Mouse (Mus musculus) ZHBTc4 (cell line): ENCODE data around the gene Fndc1.

Experiments used
- DNase-seq: peaks from one replicate; pipeline ENCODE4 v3.0.0-alpha.2; 2011; ENCODE audit warnings: low read depth, low spot score

The Fndc1 gene

GRCm38 (mm10) chr17:7826819-7827515 is at the start of gene Fndc1:
TSS of gene Fndc1 (minus strand) at chr17:7827302.
- DNase-seq = peak; percentile 37

DNA sequence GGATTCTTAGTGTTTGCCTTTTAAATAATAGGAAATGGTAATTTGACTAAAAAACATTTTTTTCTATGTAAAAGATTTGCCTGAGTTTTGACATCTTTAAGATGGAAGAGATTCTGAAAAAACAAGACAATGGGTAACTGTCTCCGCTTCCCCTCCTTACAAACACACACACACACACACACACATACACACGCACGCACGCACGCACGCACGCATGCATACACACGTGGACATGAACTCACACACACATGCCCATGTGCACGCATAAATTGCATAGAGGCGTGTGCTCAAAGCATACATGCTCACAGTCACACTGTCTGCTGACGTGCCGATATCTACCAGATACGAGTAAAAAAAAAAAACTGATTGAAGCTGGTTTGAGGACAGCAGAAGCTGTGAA is 49.4 kb upstream of the Fndc1 start:
- DNase-seq = no peak

- peak; percentile 55 for DNase-seq
Measured at GRCm38 (mm10) chr17:7875941-7876461, 48.9 kb upstream of the Fndc1 start.

DNA sequence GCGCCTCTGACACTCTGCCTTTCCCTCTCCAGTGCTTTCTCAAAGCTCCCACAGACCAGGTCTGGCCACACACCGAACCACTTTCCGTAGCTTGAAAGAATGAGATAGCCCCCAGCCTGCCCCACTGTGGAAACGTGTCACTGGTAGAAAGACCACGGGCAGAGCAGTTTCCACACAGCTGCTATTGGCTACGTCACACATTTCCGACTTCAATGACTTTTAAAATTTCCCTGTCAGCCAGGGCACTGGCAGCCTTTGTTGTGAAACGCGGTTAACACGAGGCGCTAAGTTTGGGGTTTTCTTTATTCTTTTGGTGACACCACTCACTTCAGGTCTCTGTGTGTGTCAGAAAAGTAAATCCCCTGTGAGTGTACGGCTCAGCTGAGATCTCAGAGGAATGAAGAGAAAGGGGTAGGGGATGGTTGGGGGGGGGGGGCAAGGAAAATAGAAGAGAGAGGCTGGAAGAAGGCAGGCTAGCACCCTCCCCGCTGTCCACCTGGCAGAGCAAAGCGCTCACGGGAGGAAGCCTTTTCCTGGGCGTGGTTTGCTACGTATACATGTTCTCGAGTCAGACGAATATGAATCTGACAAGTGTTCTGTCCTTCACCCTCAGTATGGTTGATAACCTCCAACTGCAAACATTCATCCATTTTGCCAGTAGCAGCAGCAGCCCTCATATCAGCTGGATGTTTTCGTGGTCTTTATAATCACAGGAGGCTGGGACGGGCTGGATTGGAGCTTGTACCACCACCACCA is 47.9 kb upstream of the Fndc1 start:
- no peak for DNase-seq

DNA sequence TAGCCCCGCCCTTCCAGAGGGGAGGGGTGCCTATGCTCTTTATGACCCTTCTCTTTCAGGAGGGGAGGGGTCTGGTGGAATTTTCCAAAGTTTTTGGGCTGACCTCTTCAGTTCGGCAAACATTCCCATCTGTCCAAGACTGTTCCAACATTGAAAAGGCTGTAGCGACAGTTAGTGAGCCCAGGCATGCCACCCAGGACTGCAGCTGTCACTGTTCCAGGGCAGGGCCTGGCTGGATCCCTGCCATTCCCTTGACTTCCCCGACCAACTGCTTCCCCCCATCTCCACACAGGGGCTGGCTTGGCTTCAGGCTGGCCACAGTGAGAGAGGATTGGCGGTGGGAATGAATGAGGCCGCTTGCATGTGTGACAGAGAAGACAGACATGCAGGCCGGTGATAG is 46.3 kb upstream of the Fndc1 start:
- DNase-seq = peak; percentile 40

DNA sequence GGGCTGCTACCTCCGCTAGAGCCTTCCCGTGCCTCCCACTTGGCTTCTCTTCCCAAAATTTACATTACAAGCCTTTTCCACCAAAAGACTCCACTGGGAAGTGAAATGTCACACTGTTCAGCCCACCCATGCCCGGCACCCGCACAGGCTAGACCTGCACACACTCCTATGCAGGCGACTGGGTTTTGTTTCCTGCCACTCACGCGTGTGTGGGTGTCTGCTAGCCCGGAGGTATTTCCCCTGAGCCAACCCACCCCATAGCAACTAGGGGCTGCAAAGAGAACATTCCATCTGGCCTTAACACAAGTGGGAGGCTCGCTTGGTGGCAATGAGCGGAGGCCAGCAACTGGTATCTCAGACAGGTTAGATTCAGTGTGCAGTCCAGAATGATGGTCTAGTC is 44.7 kb upstream of the Fndc1 start:
- DNase-seq = no peak

DNA sequence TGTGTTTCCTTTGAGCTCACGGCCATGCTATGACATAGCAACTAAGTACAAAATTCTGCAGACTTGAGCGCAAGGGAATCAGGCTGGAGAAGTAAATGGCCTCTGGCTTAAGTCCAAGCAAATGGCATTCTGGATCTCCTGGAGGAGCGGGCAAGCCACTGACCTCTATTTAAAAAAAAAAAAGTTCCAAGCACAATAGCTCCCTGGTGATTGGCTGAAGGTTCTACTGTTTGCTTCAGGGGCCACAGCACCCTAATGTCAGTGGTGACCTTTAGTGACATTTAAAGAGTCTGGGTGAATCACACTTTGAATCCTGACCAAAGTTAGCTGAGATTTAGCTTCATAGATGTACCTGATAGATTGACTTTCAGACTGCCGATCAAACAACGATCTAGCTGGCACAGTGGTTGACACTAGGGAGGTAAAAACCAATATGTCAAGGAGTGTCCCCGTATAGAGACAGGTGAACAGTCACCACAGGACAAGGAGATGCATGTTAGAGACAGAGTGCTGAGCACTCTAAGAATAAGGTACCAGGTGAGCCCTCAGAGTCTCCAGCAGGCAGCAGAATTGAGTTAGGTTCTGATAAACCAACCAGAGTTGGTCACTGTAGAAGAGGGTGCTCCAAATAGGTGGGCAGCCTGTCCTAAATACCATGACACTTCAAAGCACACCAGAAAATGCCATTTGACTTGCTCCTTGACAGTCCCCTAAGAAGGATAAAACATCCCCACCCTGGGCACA is 43.9 kb upstream of the Fndc1 start:
- no peak for DNase-seq

DNA sequence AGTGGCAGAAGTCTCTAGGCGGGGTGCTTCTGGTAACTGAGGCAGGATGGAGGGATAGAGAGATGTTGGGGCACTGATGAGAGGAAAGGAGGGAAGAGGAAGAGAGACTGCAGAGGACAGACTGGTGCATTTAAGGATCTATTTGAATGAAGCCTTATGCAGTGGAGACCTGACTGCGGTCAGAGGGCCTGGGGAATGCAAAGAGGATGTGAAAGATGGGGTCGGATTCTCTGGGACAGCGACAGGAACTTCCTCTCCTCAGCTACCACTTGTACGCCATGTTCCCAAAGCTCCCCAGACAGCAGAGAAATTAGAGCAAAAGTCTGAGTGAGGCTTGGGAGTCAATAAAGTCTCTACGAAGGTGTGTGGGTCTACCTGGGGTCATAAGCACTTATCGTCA is 42.0 kb upstream of the Fndc1 start:
- no peak for DNase-seq

DNA sequence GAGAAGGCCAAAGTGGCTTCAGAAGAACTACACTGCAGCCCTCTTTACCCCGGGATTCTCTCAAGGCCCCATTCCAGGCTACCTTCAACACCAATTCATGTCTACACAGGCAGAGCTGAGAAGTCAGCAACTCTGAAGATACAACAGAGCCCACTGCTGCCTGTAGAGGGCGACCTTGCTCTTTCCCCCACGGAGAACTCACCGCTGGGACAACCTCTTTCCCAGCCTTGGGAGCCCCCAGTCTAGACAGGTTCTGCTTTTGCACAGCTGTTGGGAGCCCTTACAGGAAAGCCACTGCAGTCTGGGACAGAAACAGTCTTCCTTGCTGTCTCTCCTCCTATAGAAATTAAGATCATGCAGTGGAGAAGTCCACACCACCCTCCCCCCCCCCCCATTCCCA is 41.5 kb upstream of the Fndc1 start:
- peak; percentile 84 for DNase-seq

DNA sequence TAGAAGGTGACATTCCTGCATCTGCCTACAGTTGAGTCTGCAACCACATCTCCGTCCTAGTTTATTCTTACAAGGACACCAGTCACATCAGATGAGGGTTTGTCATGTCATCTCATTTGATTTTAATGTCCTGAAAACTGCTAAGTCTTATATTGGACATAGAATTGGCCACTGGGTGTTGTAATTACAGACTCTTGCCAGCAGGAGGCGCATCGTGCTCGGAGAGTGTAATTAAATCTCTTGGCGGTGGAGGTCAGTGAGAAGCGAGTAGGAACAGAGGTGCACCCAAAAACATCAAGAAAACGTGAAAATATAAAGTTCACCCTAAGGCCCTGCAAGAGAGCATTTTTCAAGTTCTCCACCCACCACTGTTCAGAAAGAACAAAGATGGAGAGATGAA is 37.6 kb upstream of the Fndc1 start:
- DNase-seq = peak; percentile 77

DNA sequence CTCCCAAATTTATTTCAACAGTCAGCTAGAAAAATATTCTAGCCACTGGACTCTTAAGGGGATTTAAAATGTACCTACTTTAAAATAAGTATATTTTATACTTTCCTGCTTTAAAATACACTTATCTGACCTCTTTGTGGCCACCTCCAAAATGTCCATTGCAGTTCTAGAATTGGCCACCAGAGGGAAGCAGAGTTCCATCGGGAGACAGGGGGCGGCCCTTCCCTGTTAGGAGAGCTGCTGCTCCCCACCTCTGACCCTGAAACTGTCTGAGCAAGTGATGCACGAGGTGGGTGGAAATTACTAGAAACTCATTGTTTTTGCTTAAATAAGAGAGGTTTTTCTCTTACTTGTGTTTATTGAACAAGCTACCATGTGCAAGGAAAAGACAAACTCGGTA is 36.6 kb upstream of the Fndc1 start:
- peak; percentile 65 for DNase-seq

DNA sequence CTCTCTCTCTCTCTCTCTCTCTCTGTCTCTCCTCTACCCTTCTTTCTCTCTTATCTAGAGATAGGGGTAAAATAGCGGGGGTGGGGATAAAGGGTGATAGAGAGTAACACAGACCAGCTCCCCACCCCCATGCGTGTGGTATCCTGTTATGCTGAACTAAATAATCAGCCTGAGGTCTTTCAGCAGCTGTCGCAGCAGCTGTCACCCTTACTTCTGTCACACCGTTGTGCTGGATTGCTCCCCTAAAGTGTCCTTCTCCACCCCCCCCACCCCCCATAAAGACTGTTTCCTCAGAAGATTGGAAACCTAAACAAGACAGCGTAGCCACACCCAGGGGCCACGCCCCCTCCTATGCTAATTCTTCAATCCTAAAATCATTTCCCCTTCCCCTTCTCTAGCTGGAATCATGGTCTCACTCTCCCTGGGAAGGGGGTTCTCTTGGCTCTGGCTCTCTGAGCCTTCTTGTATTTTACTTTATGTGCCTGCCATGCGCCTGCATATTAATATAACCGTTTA is 33.8 kb upstream of the Fndc1 start:
- DNase-seq = no peak

GRCm38 (mm10) chr17:7857658-7858057 is 30.6 kb upstream of the Fndc1 start:
- no peak for DNase-seq

DNA sequence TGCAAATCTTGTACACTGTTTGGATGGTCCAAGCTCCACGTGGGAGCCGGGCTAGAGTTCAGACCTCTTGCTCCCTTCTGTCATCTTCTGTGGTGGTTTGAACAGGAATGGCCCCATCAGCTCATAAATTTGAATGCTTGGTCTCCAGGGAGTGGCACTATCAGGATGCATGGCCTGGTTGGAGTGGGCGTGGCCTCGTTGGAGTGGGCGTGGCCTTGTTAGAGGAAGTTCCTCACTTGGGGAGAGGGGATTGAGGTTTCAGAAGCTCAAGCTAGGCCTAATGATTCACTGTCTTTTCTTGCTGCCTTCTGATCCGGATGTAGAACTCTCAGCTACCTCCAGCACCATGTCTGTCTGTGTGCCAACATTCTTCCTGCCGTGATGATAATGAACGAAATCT is 28.7 kb upstream of the Fndc1 start:
- peak; percentile 54 for DNase-seq

DNA sequence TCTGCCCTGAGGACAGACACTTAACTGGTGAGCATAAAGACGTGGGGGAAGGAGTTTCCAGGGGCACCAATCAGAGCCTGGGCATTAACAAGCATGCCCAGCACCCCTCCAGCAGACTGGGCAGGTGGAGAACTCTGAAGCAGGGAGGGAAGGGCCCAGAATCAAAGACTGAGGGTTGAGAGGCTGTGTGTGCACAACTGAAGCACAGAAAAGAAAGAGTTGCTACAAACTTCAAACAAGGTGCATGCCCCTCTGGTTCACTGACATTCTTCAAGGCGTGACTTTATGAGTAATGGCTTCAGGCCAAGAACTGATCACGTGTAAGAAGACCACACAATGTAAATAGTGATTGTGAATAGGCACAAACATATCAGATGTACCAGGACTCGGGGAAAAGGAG is 24.9 kb upstream of the Fndc1 start:
- DNase-seq = no peak

DNA sequence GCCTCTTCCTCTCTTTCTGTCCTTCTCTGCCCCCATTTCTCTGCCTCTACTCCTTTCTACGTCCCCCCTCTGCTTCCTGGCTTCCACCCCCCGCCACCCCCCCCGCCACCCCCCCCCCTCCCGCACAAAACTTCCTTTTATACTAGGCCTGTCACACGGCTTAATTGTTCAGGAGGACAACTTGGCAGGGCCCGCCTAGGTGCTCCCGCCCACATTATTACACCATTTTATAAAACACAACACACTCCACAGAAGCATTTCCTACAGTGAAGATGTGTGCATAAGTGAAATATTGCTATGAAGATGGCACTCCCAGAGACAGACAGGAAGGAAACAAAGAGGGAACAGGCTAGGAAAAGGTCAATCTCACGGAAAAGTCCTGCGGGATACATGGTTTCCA is 24.4 kb upstream of the Fndc1 start:
- DNase-seq = no peak

- peak; percentile 63 for DNase-seq
Measured at GRCm38 (mm10) chr17:7850246-7850645, 23.1 kb upstream of the Fndc1 start.

DNA sequence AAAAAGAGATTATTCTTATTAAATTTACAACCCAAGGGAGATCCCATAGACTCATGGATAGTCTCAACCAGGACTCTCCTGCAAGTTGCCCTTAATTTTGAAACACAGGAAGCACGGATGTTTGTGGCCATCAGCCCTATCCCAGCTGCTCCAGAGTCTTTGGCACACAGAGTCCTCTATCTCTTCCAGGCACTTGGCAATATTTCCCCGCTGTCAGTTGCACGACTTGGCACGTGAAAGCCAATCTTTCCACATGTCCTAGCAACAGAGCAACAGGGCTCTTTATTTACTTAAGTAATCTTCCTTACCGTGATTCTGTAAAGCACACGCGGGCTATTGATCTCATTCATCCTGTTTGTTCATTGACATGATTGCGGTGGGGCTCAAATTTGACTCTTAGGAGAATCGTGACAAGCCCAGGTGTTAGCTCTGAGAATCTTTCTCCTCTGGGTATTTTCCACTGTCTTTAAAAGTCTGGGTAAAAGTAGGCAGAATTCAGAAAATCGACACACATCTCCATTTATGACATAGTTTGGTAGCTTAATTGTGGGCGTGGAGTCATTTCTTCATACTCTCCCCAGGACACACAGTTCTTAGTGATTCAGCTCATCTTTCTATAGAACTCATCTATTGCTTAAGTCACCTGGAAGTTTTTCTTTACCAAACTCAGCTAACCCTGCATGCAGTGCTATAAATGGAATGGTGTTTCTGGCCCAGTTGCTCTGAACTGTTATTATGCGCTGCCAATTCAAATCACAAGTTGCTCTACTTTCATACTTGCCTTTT is 13.6 kb upstream of the Fndc1 start:
- DNase-seq = no peak

DNA sequence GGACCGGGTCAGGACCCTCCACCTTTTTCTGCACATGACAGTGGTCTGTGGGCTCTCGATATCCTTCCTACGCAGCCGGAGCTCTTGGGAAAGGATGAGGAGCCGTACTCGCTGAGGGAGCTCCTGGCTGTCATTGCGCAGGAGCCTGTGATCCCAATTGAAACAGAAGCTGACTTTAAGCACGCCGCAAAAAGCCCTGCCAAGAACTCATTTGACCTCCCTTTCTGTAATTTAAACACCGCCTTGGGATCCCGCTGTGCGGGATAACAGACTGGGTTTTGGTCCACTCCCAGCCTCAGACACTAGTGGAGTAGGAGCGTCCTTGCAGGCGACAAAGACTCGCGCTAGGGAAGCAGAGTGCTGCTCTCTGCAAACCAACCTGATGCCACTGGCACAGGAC is 484 bp upstream of the Fndc1 start:
- peak; percentile 57 for DNase-seq

- DNase-seq = no peak
Measured at GRCm38 (mm10) chr17:7825416-7825815, 1.7 kb downstream of the Fndc1 start.

DNA sequence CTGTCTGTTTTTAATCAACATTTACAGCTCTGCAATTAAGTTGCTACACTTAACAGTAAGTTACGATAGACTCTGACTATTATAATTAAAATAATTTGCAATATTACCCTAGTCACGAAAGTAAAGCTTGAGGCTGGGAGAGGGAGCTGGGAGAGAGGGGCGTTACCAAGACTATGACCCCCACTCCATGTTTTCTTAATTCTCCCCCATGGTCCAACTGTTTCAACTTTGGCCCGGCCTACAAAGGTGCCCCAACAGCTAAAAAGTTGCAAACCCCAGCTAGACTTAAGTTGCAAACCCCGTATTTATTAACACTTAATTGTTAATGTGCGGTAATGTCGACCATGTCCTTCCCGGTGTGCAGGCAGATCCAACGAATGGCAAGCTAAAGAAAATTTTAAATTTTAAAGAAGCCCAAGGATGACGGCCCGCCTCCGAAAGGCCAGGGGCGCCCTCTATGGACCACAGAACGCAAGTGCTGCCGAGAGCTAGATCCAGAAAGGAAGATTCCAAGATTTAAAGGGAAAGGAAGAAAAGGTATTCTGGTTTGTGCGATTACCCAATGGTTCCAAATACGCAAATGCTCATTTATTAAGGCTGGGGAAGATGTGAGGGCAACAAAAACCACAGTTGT is 5.4 kb downstream of the Fndc1 start:
- peak; percentile 47 for DNase-seq
